Mouse (Mus musculus) hindlimb bud, embryonic 11.5 days (tissue): Measurements from ENCODE around the gene Pigp.
"Not testable (repeated sequence)": the region's sequence is repeated elsewhere in the genome, so short reads cannot be mapped to it uniquely, and the experiment has no call there.

Experiments used
- DNase-seq: peaks from one replicate; pipeline ENCODE4 v3.0.0-alpha.2; 2012; ENCODE audit warnings: low read depth, low spot score; ENCODE audit errors: extremely low spot score

The Pigp gene

DNA sequence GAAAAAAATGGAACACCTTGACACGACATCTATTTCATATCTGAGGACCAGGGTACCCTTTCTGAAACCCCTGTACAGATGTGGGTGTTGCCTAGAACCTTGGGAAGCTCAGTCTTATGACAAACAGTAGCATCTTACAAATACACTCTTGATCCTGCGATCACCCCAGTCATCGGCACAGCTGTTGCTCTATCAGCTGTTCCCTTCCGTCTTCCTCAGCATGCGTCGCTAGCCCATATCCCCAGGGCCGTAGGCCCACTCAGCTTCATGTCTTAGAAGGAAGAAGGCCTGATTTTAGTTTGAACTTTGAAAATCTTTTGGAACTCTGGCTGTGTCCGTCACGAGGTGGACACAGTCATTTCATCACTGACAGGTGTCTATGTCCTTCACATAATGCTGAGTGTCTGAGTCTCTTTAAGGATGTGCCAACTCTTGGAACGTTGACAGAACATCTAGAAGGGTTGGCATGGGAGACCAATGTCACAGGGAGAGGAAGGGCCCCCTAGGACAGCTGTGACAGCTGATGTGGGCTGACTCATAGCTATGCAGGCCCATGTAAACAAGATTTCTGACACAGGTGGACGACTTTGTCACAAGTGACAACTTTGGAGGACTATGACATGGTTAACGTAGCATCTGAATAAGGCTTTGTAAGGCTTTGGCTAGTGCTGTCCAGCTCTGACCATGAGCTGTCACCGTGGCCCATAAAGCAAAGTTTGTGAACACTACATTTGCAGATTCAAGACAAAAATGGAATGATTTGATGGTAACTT lies 10.9 kb downstream of the Pigp start:
- DNase-seq = no peak

DNA sequence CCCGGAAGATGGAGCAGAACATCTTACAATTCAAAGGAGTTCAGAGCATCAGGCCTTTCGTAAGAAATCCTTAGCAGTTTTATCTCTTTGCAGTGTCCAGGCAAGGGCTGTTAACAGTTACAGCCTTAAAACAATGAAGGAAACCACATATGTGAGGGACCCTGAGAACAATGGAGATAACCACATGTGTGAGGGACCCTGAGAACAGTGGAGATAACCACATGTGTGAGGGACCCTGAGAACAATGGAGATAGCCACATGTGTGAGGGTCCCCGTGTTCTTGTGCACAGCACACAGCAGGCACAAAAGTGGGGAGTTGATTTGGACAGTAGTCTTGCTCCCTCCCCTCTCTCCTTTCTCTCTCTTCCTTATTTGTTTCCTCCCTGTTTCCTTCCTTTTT lies 13.6 kb downstream of the Pigp start:
- DNase-seq = no peak

DNA sequence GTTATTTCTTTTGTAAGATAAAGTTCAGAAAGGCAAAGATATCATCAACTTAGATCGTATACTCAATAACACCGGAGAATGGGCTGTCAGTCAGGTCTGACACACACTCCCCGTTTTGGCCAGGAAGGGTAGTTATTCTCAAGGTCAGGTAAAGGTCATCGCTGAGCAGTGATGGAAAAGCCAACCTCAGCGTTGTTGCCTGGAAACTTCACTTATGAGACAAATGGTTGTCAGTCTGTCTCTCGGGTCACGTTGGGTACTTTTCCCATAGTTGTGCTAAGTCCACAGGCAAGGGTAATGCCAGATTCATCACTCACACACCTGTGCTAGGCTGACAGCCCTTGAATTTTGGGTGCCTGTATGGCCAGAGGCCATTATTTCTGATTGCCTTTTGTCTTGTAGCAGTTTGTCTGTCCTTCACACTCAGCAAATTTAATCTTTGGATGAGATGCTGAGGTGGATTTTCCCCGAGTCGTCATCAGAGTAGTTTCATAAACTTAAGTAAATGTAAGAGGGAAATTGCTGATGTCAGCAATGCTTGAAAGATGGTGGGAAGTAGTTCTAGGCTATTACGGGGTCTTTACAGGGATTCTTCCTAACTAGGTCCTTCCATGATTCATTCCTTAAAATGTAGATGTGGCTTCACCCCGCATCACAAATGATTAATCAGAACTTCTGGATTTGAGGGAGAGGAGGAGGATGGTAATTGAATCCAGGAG lies 14.7 kb downstream of the Pigp start:
- DNase-seq = no peak

DNA sequence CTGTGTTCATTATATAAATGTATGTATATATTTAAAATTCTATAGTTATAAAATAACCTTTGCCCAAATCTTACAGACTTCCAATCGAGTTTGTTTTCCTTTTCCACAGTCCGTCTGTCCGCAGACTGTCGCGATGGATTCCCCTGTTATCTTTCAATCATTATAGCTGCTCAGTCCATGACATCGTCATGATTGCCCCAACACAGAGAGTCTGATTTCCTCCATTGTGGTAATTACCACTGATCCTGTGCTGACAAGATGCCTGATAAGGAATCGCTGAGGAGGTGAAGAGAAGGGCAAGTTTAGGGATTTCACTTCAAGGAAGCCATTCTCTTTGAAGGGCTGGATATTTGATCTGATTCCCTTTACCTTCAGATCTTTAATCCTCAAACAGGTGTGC lies 15.6 kb downstream of the Pigp start:
- no peak for DNase-seq

DNA sequence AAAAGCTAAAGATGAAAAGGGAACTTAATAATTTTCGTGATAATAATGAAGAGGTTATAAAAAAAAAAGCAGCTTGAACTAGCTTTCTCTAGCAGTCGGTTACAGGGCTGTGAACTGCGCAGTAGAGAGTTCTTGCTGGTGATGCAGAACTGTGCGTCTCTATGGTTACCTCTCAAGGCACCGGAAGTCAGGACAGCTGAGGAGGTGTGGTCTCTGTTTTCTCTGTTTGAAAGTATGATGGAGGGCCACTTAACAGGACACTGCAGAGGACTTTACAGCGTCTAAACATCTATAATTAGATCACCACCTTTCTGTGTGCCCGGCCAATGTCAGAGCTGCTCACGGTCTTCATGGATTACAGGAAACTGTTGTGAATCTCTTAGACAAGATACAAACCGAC lies 17.2 kb downstream of the Pigp start:
- DNase-seq = no peak

DNA sequence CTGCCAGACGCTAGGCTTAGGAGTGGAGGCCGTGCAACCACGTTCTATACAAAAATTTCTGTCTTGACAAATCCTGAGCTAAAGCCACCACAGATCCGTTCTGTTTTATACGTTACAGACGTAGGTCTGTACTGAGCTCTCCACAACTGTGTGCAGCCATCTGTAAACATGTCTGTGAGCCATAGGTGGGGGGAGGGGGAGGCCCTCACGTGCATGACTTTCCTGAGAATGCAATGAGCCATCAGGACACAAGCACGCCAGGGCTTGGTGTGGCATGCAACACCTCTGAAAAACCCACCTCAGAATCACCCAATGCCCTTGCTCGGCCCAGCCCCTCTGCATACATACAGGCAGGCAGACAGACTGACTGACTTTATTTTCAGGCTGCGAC lies 21.4 kb downstream of the Pigp start:
- no peak for DNase-seq

DNA sequence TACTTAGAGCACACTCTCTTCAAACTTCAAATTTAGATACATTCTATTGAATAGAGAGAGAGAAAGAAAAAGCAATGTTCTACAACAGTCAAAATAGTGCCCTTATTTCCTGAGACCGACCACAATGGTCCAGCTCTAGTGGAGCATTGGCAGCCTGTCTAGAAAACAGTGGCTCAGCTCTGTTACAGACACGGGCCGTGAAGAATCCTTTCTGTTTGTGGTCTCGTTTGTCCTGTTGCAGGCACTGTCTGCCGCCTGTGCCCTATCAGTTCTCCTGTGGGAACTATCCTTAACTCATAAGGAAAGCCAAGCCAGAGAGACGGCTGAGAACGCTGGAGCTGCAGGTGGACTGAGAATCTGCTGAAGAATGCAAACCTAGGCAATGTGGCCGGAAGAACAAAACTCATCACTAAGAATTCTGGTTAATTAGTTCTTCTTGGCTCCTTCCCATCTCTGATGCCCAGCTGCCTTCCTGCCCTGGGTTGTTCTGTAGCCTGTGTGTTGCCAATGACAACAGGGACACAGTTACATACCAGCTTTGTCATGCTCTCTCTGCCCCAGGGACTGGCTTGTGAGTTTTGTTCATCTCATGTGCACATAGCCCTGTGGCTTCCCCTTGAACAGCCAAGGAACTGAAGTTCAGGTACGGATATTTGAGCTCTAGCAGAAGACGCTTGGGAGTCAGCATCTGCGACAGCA lies 21.9 kb downstream of the Pigp start:
- DNase-seq = no peak

DNA sequence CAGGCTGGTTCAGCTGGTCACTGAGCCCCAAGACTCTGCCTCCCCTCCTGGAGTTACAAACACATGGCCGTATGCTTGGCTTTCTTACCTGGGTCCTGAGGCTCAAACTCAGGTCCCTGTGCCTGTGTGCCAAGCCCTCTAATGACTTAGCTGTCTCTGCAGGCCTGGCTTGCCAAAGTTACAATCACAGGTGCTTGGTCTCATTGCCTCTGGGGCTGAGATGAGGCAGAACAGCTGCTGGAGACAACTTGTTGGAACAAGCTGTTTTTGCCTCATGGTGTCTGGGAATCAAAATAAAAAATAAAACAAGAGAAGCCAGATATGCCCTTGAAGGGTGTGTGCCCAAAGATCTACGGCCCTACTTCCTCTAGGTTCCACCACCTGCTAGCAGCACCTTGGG lies 22.9 kb downstream of the Pigp start:
- DNase-seq = no peak

DNA sequence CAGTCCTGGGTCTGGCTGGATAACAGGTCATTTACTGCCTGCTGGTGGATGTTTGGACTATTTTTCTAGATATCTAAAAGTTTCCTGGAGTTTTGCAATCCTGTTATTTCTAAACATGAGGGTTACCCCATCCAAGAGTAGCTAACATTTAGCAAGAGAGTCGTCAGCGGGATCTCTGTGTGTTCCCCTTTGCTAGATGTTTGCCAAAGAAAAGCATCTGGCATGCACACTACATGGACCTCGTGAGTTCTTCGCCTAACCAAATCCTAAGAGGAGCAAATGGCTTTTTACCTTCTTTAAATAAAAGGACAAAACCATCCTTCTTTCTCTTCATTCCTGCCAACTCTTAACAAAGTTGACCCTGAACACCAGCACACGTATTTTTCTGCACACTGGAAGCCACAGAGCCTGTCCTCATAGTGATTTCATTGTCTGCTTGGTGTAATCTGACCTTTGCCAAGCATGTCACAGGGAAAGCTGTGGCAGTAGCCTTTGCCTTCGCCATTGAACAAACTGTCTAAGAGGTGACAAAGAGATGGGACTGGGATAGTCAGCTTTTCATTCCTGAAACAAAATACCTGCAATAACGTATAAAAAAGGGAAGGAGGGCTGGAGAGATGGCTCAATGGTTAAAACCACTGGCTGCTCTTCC lies 24.4 kb downstream of the Pigp start:
- DNase-seq = no peak

DNA sequence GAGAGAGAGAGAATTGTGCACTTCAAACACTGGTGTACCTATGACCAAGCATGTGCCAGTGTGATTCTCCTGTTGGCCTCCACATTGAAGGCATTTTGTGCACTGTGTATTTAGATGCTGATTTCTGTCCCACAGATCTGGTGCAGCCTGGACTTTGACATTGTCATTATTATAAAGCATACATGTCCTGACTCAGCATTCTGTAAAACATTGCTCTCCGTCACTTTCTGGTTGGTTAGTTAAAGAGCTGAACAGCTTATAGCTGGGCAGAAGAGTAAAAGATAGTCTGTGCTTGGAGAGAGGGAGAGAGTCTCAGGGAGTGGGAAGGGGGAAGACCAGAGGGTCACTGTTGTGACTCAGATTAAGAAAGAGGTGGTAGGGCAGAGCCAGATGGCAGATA lies 25.9 kb downstream of the Pigp start:
- no peak for DNase-seq

DNA sequence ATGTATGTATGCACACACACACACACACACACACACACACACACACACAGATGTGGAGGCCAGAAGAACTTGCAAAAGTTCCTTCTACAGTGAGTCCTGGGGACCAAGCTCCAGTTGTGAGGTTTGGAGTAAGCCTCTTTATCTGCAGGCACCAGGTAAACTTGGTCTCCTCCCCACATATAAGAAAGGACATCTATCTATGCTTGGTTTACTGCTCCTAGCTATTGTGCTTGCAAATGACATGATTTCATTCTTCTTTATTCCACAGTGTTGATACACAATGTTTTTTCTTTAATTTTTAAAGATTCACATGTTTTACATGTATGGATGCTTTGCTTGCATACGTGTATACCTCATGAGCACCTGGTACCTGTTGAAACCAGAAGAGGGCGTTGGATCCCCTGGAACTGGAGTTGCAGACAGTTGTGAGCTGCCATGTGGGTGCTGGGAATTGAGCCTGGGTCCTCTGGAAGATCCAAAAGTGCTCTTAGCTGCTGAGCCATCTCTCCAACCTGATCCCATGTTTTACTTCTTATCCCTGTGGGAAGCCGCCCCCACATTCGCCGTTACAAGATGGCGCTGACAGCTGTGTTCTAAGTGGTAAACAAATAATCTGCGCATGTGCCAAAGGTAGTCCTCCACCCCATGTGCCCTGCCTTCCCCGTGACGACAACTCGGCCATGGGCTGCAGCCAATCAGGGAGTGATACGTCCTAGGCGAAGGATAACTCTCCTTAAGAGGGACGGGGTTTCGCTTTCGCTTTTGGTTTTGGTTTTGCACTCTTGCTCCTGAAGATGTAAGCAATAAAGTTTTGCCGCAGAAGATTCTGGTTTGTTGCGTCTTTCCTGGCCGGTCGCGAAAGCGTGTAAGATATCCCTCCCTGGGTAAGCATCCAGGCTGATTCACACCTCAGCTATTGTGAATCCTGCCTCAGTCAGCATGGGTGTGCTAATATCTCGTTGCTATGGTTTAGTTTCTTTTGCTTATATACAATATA lies 32.2 kb downstream of the Pigp start:
- DNase-seq = not testable (repeated sequence)

DNA sequence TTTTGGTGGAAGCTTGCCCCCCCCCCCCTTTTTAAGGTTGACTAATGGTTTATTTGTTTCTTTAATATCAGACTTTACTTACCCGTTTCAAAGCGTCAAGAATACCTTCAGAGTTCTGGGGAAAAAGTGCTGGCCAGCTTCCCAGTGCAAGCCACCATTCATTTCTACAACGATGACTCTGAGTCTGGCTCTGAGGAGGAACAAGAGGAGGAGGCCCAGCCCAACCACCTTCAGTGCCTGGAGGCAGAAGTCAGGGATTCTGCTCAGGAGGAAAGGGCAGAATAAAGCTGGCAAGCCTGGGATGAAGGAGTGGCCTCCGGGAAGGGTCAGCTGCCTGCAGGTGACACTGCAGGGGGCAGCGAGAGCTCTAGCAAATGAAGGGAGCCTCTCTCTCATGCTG lies 36.0 kb downstream of the Pigp start:
- DNase-seq = no peak

DNA sequence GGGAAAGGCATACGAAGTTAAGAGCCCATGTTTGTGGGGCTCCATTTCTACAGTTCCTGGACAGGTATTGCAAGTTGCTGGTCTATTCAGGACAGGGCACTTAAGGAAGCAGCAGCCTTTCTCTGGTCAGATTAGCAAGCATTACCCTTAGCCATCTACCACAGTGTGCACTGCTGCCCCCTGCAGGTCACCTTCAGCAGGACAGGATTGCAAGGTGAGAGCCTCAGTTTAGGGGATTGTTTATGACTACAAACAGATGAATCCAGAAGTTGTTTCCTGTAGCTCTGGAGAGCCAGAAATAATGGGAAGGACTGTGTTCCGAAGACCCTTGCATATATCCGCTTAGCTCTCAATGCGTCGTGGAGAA lies 39.8 kb downstream of the Pigp start:
- no peak for DNase-seq

DNA sequence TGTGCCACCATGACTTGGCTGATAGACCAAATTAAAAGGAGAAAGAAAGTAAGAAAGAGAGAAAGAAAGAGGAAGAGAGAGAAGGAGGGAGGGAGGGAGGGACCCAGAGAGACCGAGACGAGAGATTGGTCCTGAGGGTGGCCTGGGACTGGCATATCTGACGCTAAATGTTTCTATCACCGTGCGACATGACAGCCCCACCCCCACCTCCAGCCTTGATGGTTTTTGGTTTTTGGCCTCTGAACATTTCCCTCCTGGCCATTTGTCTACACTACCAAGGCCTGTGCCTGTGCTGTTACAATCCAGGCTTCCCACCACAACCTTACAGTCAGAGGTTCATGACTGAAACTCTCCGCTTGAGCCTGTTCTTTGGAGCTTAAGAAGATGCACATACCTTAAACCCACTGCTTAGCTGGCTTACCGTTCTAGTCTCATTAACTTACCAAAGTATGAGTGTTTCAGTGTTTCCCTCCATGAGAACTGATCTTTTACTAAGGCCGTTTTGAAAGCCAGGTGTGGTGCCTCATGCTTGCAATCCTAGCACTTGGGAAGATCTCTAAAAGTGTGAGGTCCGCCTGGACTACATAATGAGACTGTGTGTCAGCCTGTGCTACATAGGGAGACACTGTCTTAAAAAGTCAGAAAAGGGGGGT lies 40.3 kb downstream of the Pigp start:
- DNase-seq = no peak

DNA sequence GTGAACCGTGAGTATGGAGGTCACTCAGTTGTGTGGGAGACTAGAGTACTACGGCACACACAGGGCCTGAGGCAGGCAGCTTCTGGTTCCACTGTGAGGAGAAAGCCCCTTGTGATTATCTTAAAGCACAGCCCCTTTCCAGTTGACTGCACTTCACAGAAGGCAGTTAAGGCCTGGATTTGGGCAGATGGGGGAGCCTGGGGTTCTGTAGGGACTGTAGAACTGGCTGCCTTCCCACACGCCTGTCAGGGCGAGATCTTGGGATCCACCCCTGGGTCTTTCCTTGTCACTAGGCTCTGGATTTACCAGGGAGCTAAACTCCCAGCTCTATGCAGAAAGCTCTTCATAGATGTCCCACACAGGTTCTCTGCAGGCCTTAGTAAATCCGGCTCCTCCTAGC lies 41.2 kb downstream of the Pigp start:
- no peak for DNase-seq

DNA sequence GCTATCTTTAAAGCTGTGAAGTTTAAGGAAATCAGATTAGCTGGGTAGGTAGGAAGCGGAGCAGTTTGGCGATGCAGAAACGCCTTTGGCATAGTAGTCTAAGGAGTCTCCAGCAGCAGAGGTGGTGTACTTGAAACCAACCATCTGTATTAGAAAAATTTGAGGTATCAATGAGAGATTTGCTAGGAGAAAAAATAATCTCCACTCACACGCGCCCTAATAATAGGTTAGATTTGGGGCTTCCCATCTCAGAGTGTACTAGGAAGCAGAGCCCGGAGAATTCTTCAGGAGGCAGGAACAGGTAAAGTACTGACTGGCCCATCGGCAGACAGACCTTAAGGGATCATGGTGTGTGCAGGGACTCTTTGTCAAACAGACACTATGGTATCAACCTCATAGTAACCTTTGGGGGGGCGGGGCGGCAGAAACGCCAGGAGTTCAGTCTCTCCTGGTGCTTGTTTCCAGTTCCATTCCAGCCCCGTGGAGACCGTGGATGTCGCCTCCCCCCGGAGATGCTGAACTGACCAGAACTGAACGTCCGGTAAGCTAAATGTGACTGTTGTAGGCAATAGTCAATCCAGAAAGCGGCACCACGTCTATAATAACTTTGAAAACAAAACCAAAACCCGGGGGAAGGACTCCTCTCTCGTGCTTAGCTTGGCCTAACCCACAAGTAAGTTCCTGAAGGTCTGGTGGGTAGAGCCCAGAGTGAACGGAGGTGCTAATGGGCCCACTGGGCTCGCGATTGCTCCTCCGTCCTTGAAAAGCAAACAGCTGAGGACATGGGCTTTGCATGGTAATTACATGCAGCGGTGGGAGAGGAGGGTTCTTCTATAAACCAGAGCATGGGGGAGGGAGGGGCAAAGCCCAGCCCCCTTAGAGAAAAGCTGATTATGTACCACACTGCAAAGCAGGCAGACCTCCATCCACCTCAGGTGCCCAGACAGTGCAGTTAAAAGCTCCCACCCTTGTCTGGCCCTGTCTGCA lies 42.5 kb downstream of the Pigp start:
- no peak for DNase-seq

DNA sequence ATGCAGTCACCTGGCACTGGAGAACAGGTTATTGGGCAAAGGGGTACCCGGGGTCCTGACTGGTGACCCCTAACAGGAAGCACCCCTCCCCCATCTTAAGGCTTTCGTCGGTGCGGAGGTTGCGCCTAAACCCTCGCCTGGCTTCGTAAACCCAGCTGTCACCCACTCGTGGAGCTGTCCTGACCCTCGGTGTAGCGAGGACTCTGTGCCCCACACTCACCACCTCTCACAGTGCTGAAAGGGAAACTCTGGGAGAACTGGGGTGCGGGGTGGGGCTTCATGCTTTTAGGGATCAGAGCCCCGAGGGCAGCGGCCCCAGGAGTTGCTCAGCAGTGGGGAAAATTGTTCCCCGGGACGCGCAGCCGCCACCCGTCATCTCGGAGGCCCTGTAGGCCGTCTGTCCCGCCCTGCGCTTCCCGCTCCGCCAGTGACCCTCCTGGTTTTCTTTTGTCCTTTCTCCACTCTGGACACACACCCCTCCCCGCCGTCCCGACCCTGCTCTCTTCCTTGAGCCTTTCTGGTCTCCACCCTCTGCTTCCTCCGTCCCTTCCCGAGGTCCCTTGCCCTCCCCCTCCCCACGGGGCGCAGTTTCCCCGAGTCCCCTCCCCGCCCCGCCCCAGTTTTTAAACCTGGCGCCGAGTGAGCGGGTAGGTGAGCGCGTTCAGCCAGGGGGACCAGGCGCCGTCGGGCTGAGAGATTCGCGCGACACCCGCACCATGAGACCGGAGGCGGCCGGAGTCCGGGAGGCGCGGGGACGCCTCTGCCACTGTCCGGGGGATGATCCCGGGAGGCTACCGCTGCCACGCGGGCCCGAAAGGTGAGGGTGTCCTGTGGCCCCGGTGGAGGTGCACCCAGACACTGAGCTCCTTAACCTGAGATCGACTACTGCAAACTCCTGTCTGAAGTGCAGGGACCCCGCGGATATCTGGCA lies 43.6 kb downstream of the Pigp start, which contains the start of gene Ripply3:
Ripply3 (plus strand) TSS at position 640 of the 931 bp plus-strand sequence.
- no peak for DNase-seq

DNA sequence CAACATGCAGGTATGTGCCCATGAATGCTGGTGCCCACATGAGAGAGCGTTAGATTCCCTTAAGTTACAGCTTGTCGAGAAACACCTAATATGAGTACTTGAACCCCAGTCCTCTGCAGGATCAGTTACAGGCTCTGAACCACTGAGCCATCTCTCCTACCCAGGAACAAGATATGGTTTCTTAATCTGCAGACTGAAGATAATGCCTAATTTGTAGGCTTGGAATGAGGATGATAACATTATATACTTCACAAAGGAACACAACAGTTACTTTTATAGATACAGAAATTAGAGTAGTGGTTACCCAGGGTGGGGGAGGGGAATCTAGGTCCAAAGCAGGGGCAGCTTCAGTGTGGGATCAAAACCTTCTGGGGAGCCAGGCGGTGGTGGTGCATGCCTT lies 45.6 kb downstream of the Pigp start:
- no peak for DNase-seq
